Mouse (Mus musculus) splenic B cell, adult 2 months (primary cell): ENCODE measurements around the gene Dnah11.

Source experiments
- DNase-seq: peaks from one replicate; pipeline ENCODE4 v3.0.0-alpha.2; 2011; ENCODE audit warnings: low read depth, low spot score
- H3K27me3 ChIP-seq: 2 replicates; pipeline ENCODE4 v1.6.1; 2012; ENCODE audit warnings: mild to moderate bottlenecking, low read length, moderate library complexity, mixed read lengths; ENCODE audit not compliant: control insufficient read depth, poor library complexity, insufficient read depth, severe bottlenecking
- H3K36me3 ChIP-seq: 2 replicates; pipeline ENCODE4 v1.6.1; 2012; ENCODE audit warnings: mild to moderate bottlenecking, low read length, moderate library complexity, mixed read lengths; ENCODE audit not compliant: control insufficient read depth, poor library complexity, insufficient read depth, severe bottlenecking

Gene Dnah11

GRCm38 (mm10) chr12:117887422-117887821 is 311.4 kb downstream of the Dnah11 start:
- DNase-seq, result no peak
- Histone ChIP-seq H3K36me3 (no peaks in the 10 kb centered on the region), H3K27me3 (no peaks in the 10 kb centered on the region)

- DNase-seq, result no peak
- H3K36me3 ChIP-seq, result no peaks in the 10 kb centered on the region
- no peaks in the 10 kb centered on the region for H3K27me3 ChIP-seq
These were observed 314.2 kb downstream of the Dnah11 start for GRCm38 (mm10) chr12:117884627-117885026.

GRCm38 (mm10) chr12:117878341-117878740 is 320.5 kb downstream of the Dnah11 start:
- no peak for DNase-seq
- Histone ChIP-seq H3K27me3 (no peaks in the 10 kb centered on the region), H3K36me3 (0 out of 2 replicates have a peak, but pooled peaks cover 1% of the 10 kb centered on the region)

GRCm38 (mm10) chr12:117872265-117872664 is 326.6 kb downstream of the Dnah11 start:
- no peak for DNase-seq
- no peaks in the 10 kb centered on the region for H3K36me3 ChIP-seq
- no peaks in the 10 kb centered on the region for H3K27me3 ChIP-seq

GRCm38 (mm10) chr12:117867708-117868564 is 330.9 kb downstream of the Dnah11 start:
- Histone ChIP-seq H3K36me3 (no peaks in the 10 kb centered on the region; the same call in 1 of the 2 replicates), H3K27me3 (no peaks in the 10 kb centered on the region)
- no peak for DNase-seq

- Histone ChIP-seq H3K36me3 (no peaks in the 10 kb centered on the region; the same call in 1 of the 2 replicates), H3K27me3 (no peaks in the 10 kb centered on the region)
- no peak for DNase-seq
These were observed 336.2 kb downstream of the Dnah11 start for GRCm38 (mm10) chr12:117862655-117863054.

GRCm38 (mm10) chr12:117861249-117861648 is 337.6 kb downstream of the Dnah11 start:
- H3K36me3 ChIP-seq, result no peaks in the 10 kb centered on the region; the same call in 1 of the 2 replicates
- DNase-seq, result no peak
- no peaks in the 10 kb centered on the region for H3K27me3 ChIP-seq

GRCm38 (mm10) chr12:117860840-117861239 is 338.0 kb downstream of the Dnah11 start:
- Histone ChIP-seq H3K36me3 (no peaks in the 10 kb centered on the region; the same call in 1 of the 2 replicates), H3K27me3 (no peaks in the 10 kb centered on the region)
- DNase-seq, result no peak

- DNase-seq, result no peak
- Histone ChIP-seq H3K27me3 (no peaks in the 10 kb centered on the region), H3K36me3 (no peaks in the 10 kb centered on the region)
These were observed 341.0 kb downstream of the Dnah11 start for GRCm38 (mm10) chr12:117857884-117858283.

GRCm38 (mm10) chr12:117857023-117857422 is 341.8 kb downstream of the Dnah11 start:
- Histone ChIP-seq H3K27me3 (no peaks in the 10 kb centered on the region), H3K36me3 (no peaks in the 10 kb centered on the region)
- DNase-seq, result no peak

GRCm38 (mm10) chr12:117853316-117853715 is 345.5 kb downstream of the Dnah11 start:
- no peaks in the 10 kb centered on the region for H3K36me3 ChIP-seq
- H3K27me3 ChIP-seq, result no peaks in the 10 kb centered on the region
- peak; percentile 69 for DNase-seq

- no peak for DNase-seq
- Histone ChIP-seq H3K36me3 (no peaks in the 10 kb centered on the region), H3K27me3 (no peaks in the 10 kb centered on the region)
These were observed 348.4 kb downstream of the Dnah11 start for GRCm38 (mm10) chr12:117850472-117850871.

- H3K36me3 ChIP-seq, result no peaks in the 10 kb centered on the region
- DNase-seq, result no peak
- H3K27me3 ChIP-seq, result no peaks in the 10 kb centered on the region
These were observed 350.2 kb downstream of the Dnah11 start for GRCm38 (mm10) chr12:117848621-117849020.

- Histone ChIP-seq H3K27me3 (no peaks in the 10 kb centered on the region), H3K36me3 (no peaks in the 10 kb centered on the region)
- no peak for DNase-seq
These were observed 353.9 kb downstream of the Dnah11 start for GRCm38 (mm10) chr12:117844917-117845316.

- Histone ChIP-seq H3K36me3 (no peaks in the 10 kb centered on the region), H3K27me3 (no peaks in the 10 kb centered on the region)
- DNase-seq, result no peak
These were observed 354.8 kb downstream of the Dnah11 start for GRCm38 (mm10) chr12:117844075-117844408.
